Mouse (Mus musculus) c-Kit-positive CD71-negative TER-119-negative erythroid progenitor cells, embryonic 14.5 days (primary cell): ENCODE results near the gene Fthl17e.
A peak's percentile ranks its signal among the peaks of the same experiment; 100 is the strongest.
"Not testable (repeated sequence)": the region's sequence is repeated elsewhere in the genome, so short reads cannot be mapped to it uniquely, and the experiment has no call there.

Experiments
- DNase-seq: peaks from one replicate; pipeline ENCODE4 v3.0.0-alpha.2; 2013; ENCODE audit warnings: low read depth

Gene Fthl17e

DNA sequence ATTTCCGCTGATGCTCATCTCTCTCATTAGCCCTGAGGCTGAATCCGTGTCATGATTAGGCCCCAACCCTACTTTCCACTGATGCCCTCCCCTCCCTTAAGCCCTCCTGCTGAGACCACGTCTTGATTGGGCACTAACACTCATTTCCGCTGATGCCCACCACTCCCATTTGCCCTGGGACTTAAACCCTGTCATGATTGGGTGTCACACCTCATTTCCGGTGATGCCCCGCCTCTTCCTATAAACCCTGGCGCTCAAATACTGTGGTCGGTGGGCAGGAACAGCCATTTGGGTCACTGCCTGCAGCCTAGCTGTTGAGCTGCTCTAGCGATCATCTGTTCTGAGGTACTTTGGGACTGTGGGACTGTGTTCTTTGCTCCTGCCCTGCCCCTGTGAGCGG is at the start of gene Fthl17e:
Gene Fthl17e (plus strand): TSS at position 301 of the 400 bp plus-strand sequence.
- DNase-seq, result not testable (repeated sequence)

DNA sequence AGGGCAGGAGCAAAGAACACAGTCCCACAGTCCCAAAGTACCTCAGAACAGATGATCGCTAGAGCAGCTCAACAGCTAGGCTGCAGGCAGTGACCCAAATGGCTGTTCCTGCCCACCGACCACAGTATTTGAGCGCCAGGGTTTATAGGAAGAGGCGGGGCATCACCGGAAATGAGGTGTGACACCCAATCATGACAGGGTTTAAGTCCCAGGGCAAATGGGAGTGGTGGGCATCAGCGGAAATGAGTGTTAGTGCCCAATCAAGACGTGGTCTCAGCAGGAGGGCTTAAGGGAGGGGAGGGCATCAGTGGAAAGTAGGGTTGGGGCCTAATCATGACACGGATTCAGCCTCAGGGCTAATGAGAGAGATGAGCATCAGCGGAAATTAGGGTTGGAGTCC is 46.6 kb upstream of the Fthl17e start, which contains the start of gene Fthl17d:
Gene Fthl17d (minus strand): TSS at position 101 of the 400 bp plus-strand sequence.
- DNase-seq, result not testable (repeated sequence)

DNA sequence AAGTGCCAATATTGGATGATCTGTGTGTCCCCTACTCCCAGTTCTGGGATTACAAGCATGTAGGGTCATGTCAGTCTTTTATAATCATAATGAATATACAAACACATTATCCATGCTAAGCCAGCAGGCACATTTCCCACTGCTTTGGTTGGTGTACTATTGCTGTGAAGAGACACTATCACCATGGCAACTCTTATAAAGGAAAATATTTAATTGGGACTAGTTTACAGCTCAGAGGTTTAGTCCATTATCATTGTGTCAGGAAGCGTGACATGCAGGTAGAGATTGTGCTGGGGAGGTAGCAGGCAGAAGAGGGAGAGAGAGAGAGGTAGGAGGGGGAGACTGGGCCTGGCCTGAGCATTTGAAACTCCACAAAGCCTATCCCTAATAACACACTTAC is 17.2 kb upstream of the Fthl17e start:
- DNase-seq, result no peak

DNA sequence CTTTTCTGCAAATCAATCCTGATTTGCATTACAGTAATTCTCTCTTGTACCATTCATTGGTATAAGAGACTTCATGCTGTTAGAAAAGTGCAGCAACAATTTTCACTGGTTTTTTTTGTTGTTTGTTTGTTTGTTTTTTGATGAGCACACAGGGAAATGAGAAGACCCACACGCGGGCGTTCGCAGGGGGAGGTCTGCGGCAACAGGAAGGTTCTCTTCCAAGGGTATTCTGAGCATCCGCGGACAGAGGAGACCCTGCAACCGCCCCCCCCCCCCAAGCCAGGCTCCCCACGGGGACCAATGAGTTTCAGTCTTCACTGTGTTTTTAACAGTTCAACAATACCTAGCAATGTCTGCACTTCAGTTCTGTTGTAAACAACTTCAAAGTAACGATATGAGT is 13.8 kb upstream of the Fthl17e start:
- DNase-seq, result no peak

DNA sequence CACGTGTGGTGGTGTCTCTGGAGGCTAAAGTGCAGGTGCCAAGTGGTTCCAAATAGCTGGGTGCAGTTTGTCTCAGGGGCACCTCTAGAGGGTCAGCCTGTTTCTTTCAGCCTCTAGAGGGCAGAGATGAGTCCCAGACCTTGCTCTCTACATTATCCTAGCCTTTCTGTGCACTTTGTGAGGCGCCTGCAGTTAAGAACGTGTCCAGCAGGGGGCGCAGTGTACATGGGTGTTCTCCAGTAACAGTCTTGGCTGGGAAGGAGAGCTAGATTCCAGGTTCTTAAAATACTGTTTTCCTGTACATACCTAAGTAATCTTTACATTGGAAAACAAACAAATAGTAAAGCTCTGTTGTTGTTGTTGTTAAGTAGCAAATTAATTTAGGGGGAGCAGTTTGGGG is 8.3 kb downstream of the Fthl17e start:
- DNase-seq, result not testable (repeated sequence)

DNA sequence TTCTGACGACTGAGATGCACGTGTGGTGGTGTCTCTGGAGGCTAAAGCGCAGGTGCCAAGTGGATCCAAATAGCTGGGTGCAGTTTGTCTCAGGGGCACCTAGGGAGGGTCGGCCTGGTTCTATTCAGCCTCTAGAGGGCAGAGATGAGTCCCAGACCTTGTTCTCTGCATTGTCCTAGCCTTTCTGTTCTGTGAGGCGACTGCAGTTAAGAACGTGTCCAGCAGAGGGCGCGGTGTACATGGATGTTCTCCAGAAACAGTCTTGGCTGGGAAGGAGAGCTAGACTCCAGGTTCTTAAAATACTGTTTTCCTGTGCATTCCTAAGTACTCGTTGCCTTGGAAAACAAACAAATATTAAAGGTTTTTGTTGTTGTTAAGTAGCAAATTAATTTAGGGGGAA is 27.7 kb downstream of the Fthl17e start:
- DNase-seq, result peak; percentile 0

DNA sequence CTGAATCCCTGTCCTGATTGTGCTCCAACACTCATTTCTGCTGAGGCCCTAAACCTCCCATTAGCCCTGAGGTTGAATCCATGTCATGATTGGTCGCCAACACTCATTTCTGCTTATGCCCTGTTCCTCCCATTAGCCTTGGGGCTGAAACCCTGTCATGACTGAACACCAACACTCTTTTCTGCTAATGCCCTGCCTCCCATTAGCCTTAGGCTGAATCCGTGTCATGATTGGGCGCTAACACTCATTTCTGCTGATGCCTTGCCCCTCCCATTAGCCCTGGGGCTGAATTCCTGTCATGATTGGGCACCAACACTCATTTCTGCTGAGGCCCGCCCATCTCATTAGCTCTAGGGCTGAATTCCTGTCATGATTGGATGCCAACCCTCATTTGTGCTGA is 28.8 kb downstream of the Fthl17e start:
- DNase-seq, result no peak

DNA sequence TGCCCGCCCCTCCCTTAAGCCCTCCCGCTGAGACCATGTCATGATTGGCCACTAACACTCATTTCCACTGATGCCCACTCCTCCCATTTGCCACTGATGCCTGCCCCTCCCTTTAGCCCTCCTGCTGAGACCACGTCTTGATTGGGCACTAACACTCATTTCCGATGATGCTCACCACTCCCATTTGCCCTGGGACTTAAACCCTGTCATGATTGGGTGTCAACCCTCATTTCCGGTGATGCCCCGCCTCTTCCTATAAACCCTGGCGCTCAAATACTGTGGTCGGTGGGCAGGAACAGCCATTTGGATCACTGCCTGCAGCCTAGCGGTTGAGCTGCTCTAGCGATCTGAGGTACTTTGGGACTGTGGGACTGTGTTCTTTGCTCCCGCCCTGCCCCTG is 29.4 kb downstream of the Fthl17e start, which contains the start of gene Fthl17f:
Gene Fthl17f (plus strand): TSS at position 301 of the 400 bp plus-strand sequence.
- DNase-seq, result not testable (repeated sequence)

DNA sequence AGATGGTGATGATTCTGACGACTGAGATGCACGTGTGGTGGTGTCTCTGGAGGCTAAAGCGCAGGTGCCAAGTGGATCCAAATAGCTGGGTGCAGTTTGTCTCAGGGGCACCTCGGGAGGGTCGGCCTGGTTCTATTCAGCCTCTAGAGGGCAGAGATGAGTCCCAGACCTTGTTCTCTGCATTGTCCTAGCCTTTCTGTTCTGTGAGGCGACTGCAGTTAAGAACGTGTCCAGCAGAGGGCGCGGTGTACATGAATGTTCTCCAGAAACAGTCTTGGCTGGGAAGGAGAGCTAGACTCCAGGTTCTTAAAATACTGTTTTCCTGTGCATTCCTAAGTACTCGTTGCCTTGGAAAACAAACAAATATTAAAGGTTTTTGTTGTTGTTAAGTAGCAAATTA is 44.4 kb downstream of the Fthl17e start:
- peak; percentile 0 for DNase-seq
